Mouse (Mus musculus) gastrocnemius, adult 8-10 months (tissue): ENCODE measurements around the gene Trim80. TPM values are rescaled to one million over a fixed set of nuclear protein-coding genes. Genes with fewer than 3 reads are reported as not detected.
A peak's percentile ranks its signal among the peaks of the same experiment; 100 is the strongest.
"Not testable (repeated sequence)": the region's sequence is repeated elsewhere in the genome, so short reads cannot be mapped to it uniquely, and the experiment has no call there.

Experiments
- DNase-seq, 2 experiments: peaks; one replicate each; pipeline ENCODE4 v3.0.0; 2022; ENCODE audit warnings: low spot score in 2 of 2
- total RNA-seq, 4 experiments: library from RNA; stranded (reverse); gene quantifications; 2 replicates each; pipeline ENCODE4 v1.2.4; 2022

The Trim80 gene
- total RNA-seq, 4 experiments from 2014 or later: not detected

DNA sequence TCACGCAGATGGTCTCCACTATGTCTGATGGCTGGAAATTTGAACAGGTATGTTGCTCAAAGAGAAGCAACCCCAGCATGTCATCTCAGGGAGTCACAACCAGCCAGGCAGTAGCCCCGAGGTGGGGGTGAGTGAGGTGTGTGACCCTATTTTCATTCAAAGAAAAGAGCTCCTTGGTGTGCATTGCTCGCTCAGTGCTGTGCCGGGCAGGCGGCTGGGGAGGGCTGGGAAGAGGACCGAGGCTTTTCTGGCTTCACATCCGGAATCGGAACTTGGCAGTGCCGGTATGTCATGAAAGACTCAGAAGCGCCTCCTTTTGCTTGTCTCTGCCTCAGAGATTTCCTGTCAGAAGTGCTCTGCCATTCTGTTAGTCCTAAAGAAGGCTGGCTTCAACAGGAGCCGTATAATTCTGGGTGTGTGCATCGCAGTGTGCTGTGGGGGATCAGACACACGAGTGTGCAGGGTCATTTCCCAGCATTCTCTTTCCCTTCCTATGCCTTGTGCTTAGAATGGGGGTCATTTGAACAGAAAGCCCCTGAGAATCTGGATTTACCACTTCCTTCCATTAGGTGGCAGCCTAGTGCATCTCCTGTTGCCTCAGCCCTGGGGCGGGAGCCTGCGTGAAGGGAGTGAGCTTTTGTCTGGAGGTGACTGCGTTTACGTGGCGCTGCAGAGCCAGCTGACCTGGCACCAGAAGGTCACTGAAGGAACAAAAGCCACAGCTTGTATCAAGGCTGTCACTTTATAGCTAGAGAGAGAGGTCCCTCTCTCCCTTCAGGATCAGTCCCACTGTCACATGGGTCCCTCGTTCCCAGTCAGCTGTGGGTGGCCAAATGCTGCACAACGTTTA, 12.6 kb upstream of the Trim80 start:
- peak; percentile 28 to 41 for DNase-seq

DNA sequence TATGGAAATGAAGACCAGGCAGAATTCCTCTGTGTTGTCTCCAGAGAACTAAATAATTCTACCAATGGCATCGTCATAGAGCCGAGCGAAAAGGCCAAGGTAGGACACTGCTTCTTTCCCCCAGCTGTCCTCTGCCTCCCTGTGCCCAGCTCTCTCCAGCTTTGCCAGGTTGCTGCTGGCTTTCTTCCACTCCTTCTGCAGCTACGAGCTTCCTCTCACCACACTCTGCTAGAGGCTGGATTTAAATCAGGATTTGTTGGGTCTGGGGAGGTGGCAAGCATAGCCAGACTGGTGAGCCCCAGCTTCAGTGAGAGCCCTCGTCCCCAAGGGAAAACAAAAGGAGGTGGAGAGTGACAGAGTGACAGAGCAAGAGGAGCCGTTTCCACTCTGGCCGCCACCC, 11.0 kb upstream of the Trim80 start:
- DNase-seq: no peak

DNA sequence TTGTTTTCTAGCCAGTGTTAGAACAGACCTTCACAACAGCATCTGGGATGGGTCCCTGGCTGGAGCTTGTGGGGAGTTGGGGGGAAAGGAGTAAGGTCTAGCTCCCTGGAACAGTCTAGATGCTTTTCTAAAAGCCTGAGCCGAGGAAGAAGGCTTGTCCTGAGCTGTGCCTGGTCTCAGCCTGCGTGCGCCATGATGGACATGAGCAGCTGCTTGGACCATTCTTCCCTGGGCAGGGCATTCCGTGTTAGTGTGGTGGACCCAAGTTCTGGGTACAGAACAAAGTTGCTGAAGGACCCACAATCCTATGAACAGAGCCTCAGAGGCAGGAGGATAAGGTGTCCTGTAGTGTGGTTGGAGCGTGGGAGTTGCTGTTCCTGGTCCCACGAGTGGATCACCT, 9.8 kb upstream of the Trim80 start:
- DNase-seq: no peak

DNA sequence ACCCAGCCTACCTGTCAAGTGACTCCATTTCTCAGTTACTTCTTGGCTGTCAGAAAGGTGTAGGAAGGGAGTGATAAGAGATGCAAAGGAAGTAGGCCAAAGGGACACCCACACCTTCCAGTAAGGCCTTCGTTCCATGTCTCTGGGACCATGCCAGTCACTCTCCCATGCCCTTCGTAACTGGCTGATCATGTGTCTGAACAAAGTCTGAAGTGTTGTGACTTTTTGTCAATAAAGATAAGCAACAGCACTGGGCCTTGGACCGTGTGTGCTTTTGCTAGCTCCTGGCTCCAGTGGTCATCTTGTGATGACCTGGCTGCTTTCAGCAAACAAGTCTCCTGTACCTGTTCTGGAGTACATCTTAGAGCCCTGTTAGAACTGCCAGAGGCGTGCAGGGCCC, 7.5 kb upstream of the Trim80 start:
- no peak for DNase-seq

DNA sequence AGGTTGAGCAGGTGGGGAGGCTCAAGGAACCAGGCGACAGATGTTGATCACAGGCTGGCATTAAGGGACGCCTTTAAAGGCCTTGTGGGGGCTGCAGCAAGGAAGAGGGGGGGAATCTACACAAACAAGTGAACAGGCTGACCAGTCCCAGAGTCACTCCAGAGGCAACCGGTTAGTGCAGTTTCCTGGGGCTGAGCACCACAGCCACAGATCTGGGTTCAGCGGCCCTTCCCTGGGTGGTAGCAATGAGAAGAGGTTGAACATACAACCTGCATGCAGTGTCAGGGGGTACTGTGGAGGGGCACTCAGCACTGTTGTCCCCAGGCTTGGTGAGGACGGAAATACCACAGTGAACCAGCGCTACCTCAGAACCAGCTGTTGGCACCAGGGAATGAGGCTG, 7.0 kb upstream of the Trim80 start:
- DNase-seq: no peak

DNA sequence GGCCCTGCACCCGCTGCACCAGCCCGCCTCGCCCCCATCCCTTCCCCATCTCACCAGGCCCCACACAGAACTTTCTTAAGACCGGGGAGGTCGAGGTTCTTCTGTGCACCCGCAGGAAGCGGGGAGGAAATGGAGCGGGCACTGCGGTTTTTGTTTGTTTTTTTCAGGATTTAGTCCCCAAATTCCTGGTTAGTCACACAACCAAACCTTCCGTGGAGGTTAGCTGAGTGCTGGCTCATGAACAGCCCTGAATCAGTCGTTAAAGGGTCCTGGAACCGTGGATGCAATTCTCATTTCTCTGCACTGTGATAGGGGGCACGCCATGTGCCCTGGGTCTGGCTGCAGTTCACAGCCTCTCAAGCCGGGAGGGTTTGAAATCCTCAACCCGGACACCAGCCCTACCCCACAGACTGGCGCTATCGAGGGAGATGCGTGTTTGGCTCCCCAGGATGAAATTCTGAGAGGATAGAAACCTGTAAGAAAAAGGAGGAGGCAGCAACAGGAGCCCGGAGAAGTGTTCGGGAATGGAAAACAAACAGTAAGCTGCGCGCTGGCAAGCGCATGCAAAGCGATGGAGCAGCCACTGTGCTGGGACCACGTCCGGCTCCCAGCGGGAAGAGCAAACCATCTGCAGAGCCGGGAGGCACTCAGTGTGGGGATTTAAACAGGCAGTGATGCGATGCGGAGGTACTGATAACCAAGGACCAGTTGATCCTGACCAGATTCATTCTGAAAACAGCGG, 4.6 kb upstream of the Trim80 start:
- DNase-seq: no peak

DNA sequence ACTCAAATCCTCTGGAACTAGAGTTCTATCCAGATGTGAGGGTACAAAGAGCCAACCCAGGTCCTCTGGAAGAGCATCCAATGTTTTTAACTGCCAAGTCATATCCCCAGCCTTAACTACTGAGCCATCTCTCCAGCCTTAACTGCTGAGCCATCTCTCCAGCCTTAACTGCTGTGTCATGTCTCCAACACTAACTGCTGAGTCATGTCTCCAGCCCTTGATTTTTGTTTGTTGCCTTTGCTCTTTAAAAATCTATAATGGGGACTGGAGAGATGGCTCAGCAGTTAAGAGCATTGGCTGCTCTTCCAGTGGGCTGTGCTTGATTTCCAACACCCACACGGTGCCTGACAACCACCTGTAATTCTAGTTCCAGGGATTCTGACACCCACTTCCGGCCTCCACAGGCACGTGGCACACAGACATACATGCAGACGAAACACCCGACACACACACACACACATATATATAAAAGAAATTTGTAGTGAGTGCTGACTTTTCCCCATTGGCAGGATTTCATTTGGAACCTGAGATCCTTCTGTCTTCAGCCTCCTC, 2.7 kb upstream of the Trim80 start:
- no peak for DNase-seq

DNA sequence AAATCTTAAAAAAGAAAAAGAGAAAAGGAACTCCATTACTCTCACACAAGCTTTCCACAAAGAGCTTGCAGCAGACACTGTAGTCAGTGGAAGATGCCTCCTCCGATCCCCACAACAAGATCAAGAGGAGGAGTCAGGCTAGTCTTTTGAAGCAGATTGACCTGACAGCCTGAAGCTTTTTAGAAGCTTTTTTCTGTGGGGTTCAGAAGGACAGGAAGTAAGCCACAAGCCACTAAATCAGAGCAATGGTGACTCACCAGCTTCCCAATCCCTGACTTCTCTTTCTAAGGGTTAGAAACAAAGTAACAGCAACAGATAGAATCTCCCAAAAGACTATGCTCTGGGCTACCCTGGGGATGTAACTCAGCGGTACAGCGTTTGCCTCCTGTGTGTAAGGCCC, 1.0 kb upstream of the Trim80 start:
- DNase-seq: no peak

DNA sequence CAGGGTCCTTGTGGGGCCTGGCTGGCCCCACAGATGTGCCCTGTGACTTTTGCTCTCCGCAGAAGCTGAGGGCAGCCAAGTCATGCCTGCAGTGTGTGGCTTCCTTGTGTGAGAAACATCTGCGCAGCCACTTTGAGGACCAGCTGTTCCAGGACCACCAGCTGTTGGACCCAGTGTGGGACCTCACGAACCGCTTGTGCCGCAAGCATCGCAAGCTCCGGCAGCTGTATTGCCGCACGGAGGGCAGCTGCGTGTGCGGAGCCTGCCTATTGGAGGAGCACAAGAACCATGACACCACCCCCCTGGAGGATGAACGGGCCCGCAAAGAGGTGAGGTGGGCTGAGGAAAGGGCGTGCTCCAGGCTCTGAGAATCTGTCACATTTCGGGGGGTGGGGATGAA, 1.1 kb downstream of the Trim80 start:
- DNase-seq: no peak

DNA sequence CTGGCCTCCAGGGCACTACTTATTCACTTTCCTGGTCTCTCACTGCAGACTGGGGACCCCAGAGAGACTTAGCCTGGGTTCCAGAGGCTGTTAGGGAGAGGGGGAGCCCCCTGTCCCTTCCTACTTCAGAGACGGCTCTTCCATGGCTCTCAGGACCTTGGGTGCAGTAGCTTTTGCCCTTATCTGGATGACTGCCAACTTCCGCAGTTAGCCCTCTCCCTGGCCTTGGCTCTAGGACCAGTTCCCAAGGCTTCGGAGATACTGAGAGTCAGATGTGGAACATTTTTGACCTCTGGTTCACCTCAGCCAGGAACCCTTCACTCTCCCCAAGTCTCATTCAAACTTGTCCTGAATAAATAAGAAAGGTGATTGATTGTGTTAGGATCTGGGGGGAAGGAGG, 6.6 kb downstream of the Trim80 start:
- no peak for DNase-seq

DNA sequence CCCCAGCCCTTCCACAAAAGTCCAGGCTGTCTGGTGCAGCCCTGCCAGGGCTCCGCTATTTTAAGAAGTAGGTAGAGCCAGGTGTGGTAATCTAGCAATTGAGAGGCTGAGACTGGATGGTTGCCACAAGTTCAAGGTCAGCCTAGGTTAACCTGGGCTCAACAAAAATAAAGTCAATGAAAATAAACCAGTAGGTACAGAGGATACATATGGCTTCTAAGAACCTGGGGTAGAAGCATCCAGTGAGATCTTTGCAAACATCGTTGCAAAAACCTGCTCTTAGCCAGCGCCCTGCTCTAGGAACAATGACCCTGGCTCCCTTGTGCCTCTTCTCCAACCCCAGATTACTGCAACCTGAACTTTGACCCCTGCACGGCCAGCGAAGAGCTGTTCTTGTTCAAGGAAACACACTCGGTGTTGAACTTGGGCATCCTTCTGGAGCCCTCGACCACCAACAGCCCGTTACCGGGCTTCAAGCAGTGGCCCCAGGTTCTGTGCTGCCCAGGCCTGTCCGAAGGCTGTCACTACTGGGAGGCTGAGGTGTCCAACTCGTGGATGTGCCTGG, 7.1 kb downstream of the Trim80 start:
- DNase-seq: no peak

DNA sequence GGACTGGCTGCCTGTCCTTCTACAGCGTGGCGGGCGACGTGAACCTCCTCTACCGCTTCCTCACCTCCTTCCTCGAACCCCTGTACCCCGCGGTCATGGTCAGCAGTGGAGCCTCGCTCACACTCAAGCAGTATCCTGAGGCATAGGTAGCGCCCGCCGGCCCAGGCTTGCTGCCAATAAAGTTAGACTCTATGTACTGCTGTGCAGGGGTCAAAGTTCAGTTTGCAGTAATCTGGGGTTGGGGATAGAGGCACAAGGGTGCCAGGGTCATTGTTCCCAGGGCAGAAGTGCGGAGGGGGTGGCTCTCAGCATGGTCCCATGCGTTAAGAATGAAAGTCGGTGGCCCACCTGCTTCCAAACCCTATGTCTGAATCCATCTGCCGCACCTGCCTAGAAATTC, 7.7 kb downstream of the Trim80 start:
- DNase-seq: no peak

DNA sequence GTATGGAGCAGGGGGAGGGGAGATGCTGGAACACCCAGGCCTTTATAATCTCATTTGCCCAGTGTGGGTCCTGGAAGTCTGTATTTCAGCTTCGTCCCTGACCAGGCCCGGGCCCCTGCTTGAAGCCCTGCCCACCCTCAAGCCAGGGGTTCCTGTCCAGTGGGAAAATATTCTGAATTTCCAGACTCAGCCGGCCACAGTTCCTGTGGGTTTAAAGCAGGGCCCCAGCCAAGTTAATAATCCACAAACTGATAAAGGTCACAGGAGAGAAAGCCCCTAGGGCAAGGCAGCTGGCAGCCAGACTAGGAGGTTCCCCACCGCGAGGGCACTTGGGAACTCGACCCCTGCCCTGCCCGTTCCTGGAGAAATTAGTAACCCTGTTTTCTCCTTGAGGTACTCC, 8.7 kb downstream of the Trim80 start:
- no peak for DNase-seq

DNA sequence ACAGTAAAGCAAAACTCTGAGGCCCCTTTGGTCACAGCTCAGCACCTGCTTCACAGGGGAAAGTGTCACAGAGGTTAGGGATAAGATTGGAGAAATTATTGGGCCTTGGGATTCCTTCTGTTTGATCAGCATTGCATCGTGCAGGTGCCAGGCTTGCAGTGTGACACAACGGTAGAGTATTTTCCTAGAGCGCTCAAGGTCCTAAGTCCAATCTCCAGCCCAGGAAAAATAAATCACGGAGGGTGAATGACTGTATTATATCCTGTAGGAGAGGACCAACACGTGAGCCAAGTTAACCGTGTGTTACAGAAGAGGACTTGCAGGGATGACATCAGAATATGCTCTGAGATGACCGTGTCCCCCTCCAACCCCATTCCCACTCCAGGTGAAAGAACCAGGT, 9.8 kb downstream of the Trim80 start:
- DNase-seq: no peak

DNA sequence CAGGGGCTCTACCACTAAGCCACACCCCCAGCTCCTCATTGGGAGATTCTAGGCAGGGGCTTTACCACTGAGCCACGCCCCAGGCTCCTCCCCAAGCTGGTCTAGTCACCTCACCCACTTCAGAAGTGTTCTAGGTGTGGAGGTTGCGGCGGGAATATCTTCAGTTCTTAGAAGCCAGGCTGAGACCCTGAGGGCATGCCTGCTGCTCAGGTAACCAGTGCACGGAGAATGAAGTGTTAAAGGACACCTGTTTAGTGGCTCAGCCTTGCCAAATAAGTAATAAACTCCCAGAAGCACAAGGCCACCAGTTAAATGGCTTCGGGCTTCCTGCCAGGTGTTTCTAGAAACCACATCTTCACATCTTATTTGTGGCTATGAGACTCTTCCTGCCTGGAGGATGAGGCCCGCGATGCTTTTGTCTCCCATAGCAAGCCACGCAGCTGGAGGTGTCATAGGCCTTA, 11.5 kb downstream of the Trim80 start:
- no peak for DNase-seq

DNA sequence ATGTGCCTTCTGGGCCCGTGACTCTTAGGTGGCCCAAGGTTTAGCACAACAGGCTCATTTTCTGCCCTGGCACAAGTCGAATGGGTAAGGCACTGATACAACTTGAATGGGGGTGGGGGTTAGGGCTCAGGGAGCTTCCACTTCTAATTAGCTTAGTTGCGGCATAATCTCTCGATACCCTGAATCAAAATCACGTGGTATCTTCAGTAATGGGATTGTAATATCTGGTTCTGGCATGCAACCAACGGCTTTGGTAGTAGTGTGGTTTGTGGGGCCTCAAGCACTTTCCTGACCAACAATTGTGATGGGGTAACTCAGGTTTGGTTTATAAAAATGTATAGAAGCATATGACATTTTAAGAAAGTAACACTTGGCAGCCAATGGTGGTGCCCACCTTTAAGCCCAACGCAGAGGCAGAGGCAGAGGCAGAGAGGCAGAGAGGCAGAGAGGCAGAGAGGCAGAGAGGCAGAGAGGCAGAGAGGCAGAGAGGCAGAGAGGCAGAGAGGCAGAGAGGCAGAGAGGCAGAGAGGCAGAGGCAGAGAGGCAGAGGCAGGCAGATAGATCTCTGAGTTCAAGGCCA, 12.0 kb downstream of the Trim80 start:
- no peak for DNase-seq

DNA sequence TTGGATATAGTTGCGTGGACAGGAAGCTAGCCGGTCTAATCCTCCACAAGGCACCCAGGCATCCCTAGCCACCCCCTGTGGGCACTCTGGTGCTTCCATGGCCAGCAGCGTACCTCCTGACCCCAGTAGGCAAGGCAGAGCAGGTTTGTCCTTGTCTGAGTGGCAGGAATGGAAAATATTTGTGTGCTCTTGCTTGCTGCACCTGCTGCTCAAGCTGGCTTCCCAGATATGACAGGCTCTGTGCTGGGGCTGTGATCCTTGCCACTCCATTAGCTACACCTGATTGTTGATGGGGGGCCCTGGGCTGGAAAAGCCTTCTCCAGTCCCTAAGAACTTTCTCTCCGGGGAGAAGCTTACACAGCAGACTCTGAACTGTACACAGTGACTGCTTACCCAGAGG, 13.0 kb downstream of the Trim80 start:
- no peak for DNase-seq

DNA sequence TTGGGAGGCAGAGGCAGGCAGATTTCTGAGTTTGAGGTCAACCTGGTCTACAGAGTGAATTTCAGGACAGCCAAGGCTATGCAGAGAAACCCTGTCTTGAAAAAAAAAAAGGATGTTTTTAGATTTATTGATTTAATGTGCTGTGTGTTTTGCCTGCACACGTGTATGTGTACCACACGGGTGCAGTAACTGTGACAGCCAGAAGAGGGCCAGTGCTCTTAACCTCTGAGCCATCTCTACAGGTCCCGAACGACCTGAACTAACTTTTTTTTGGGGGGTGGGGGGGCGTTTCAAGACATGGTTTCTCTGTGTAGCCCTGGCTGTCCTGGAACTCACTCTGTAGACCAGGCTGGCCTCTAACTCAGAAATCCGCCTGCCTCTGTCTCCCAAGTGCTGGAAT, 14.5 kb downstream of the Trim80 start:
- not testable (repeated sequence) for DNase-seq

DNA sequence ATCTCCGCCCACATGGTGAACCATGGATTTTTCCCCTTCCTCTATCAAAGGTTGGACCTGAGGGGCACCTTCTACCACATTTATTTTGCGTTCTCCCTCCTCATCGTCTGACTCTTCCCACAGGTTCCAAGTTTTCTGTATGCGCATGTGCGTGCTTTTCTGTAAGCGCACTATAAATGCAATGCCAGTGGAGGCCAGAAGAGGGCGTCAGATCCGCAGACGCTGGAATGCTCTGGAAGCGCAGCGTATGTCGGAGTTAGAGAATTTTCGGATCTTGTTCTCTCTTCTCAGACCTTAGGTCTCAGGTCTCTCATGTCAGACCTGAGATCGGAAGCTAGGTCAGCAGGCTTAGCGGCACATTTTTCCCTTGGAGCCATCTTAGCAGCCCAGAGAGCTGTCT, 15.3 kb downstream of the Trim80 start:
- DNase-seq: no peak

DNA sequence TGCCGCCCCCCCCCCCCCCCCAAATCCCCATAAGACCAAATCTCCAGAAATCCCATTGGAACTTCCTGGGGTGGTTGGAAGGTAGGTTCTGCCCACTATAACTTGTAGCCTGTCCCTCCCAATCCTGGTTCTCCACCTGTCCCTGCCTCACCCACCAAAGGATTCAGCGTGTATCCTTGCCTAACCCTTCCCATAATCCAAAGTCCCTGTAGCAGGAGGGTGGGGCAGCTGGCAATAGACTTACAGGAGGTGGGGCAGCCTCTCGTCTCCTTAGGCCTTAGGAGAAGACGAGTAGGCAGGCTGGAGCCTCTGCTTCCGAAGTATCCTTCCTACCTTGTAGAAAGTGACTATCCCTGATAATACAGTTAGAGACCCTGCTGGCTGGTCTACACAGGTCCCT, 15.8 kb downstream of the Trim80 start:
- DNase-seq: no peak

DNA sequence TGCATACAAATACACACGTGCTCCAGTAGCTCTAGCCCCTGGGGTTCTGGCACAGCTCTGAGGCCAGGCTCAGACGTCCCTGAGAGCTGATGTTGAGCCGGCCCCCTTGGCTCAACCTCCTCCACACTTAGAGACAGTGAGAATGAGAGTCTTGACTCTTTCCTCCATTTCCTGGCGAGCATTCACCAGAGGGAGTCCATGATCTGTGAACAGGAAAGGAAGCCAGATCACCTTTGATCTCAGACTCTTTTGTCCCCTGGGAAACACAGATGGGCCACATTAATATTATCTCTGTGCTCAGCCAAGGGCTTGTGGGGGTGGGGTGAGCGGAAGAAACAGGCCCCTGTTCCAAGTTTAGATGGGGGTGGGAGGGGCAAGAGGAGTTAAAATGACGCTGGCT, 17.1 kb downstream of the Trim80 start:
- DNase-seq: no peak

DNA sequence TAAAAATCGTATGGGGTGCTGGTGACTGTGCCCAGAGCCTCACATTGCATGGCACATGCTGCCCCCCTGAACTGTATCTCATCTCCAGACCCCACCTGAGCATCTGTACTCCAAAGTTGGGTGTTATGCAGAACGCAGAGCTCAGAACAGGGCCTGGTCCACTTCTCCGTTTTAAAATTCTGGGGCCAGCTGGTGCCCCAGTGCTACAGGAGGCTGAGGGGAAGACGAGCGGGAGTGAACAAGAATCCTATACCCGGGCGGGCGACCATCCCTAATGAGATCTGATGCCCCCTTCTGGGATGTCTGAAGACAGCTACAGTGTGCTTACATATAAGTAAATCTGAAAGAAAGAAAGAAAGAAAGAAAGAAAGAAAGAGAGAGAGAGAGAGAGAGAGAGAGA, 20.6 kb downstream of the Trim80 start:
- no peak for DNase-seq
